Mouse (Mus musculus) megakaryocyte-erythroid progenitor cell, adult 5 weeks (primary cell): ENCODE data around the gene Serpina1a. TPM values are rescaled to one million over a fixed set of nuclear protein-coding genes. Genes with fewer than 3 reads are reported as not detected.

Source experiments
- polyA plus RNA-seq: library from polyadenylated mRNA; stranded (reverse); fragments of >175 nt; gene quantifications from 2 replicates; pipeline ENCODE4 v1.2.3, GENCODE M21; 2012

The Serpina1a gene
- polyA plus RNA-seq: not detected in 2 replicates

GRCm38 (mm10) chr12:103863101-103863974, at the start of gene Serpina1a:
Gene Serpina1a, minus strand, starts transcription at chr12:103863562.

GRCm38 (mm10) chr12:103904837-103905340, 41.5 kb upstream of the Serpina1a start, which contains the start of gene Serpina1c:
Gene Serpina1c, minus strand, starts transcription at chr12:103904887.

GRCm38 (mm10) chr12:103830273-103830672, 33.1 kb downstream of the Serpina1a start, which contains the start of gene Serpina1b:
Gene Serpina1b, minus strand, starts transcription at chr12:103830373.

Other genes with a start within 250 kb of the Serpina1a start
- not detected in 2 replicates for gene Serpina10, start 232.1 kb downstream of the Serpina1a start, polyA plus RNA-seq
- gene Serpina6, start 206.3 kb downstream of the Serpina1a start, polyA plus RNA-seq: not detected in 2 replicates
- not detected in 2 replicates for gene Serpina16, start 187.4 kb downstream of the Serpina1a start, polyA plus RNA-seq
- gene Serpina1f, start 168.0 kb downstream of the Serpina1a start, polyA plus RNA-seq: not detected in 2 replicates
- gene Serpina1d, start 90.0 kb downstream of the Serpina1a start, polyA plus RNA-seq: not detected in 2 replicates
- not detected in 2 replicates for gene Serpina1b, start 33.2 kb downstream of the Serpina1a start, polyA plus RNA-seq
- not detected in 2 replicates for gene Serpina1c, start 41.3 kb upstream of the Serpina1a start, polyA plus RNA-seq
- not detected in 2 replicates for gene Serpina1e, start 95.4 kb upstream of the Serpina1a start, polyA plus RNA-seq
- not detected in 2 replicates for gene Serpina11, start 126.4 kb upstream of the Serpina1a start, polyA plus RNA-seq
- not detected in 2 replicates for gene Serpina9, start 150.2 kb upstream of the Serpina1a start, polyA plus RNA-seq
- 0.04 TPM in 1 of 2 replicates, not detected in the other for gene Serpina12, start 180.9 kb upstream of the Serpina1a start, polyA plus RNA-seq
- not detected in 2 replicates for gene Serpina5, start 237.6 kb upstream of the Serpina1a start, polyA plus RNA-seq
- not detected in 2 replicates for gene Serpina3a, start 249.2 kb upstream of the Serpina1a start, polyA plus RNA-seq